8 mouse cellular contexts compared by ENCODE assay signal in the genomic region with DNA sequence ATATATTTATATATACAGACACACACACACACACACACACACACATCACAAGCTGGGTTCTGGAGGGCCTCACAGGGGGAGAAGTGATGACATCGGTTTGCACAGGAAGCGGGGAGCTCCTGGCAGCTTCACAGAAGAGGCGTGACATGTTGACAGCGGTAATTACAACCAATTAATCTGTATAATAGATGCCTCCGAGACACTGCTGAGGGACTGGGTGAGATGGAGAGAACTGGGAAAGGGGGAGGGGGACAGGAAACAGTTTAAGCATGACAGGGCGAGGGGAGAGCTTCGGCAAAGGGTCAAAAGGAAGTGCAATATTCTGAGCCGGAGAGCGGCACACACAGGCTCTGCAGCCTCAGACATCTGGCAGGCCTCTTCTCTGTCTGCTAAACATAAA.
DNase-seq lines count a peak whose midpoint lies in the region; ATAC-seq and TF ChIP-seq lines count a peak whose summit lies in the region.

No protein-coding gene starts in this region.

- peak; percentile 34 for DNase-seq in adrenal gland, postnatal 10 days
- no peak for DNase-seq in adrenal gland, adult 2 months
- DNase-seq in midbrain, postnatal 0 days (ENCODE audit: low spot score): peak; percentile 62
- DNase-seq in urinary bladder, postnatal 25 days (ENCODE audit: low spot score): no peak
- DNase-seq in urinary bladder, postnatal 4 days (ENCODE audit: low spot score in 2 of 2): no peak

- ATAC-seq in embryonic facial prominence, embryonic 13.5 days (ENCODE audit: insufficient number of reproducible peaks, insufficient read depth, low FRiP score, low TSS enrichment, low read depth): no peak
- peak; percentile 90 for ATAC-seq in hindbrain, embryonic 13.5 days (ENCODE audit: low FRiP score)
- 0 out of 2 replicates have a peak, but pooled peaks have one; percentile 27 for ATAC-seq in limb, embryonic 15.5 days (ENCODE audit: insufficient number of reproducible peaks, low FRiP score, low TSS enrichment, low read depth)
- ATAC-seq in midbrain, postnatal 0 days (ENCODE audit: low FRiP score): no peak

- H3K36me3 ChIP-seq in embryonic facial prominence, embryonic 13.5 days: no peaks in the 10 kb centered on the region
- no peaks in the 10 kb centered on the region for H3K36me3 ChIP-seq in hindbrain, embryonic 13.5 days
- H3K36me3 ChIP-seq in limb, embryonic 15.5 days: no peaks in the 10 kb centered on the region
- H3K36me3 ChIP-seq in midbrain, postnatal 0 days (ENCODE audit: insufficient read depth, low read length): no peaks in the 10 kb centered on the region

- peaks cover 25% of the 10 kb centered on the region for H3K4me1 ChIP-seq in embryonic facial prominence, embryonic 13.5 days
- H3K4me1 ChIP-seq in hindbrain, embryonic 13.5 days (replicated peaks): peaks cover 22% of the 10 kb centered on the region
- H3K4me1 ChIP-seq in limb, embryonic 15.5 days: peaks cover 18% of the 10 kb centered on the region
- H3K4me1 ChIP-seq in midbrain, postnatal 0 days (ENCODE audit: insufficient read depth, low read length): no peaks in the 10 kb centered on the region

- WGBS in embryonic facial prominence, embryonic 13.5 days: 16% methylated on average over 9 of the region's 9 CpGs
- WGBS in hindbrain, embryonic 13.5 days: 6% methylated on average over 9 of the region's 9 CpGs
- 6% methylated on average over 9 of the region's 9 CpGs for WGBS in limb, embryonic 15.5 days
- WGBS in midbrain, postnatal 0 days: 33% methylated on average over 9 of the region's 9 CpGs

- H3K27ac ChIP-seq in embryonic facial prominence, embryonic 13.5 days: peak overlapping the region; percentile 14; the same call in 1 of the 2 replicates
- peak overlapping the region; percentile 42 for H3K27ac ChIP-seq in hindbrain, embryonic 13.5 days
- peak overlapping the region; percentile 24; the same call in 1 of the 2 replicates for H3K27ac ChIP-seq in limb, embryonic 15.5 days
- no peak overlapping the region for H3K27ac ChIP-seq in midbrain, postnatal 0 days (ENCODE audit: low read depth, low read length)

- H3K27me3 ChIP-seq in embryonic facial prominence, embryonic 13.5 days: no peaks in the 10 kb centered on the region
- H3K27me3 ChIP-seq in hindbrain, embryonic 13.5 days: no peaks in the 10 kb centered on the region
- H3K27me3 ChIP-seq in limb, embryonic 15.5 days: no peaks in the 10 kb centered on the region
- no peaks in the 10 kb centered on the region for H3K27me3 ChIP-seq in midbrain, postnatal 0 days (ENCODE audit: insufficient read depth, low read length)

- H3K4me2 ChIP-seq in embryonic facial prominence, embryonic 13.5 days: peak overlapping the region; percentile 28; the same call in 1 of the 2 replicates
- H3K4me2 ChIP-seq in hindbrain, embryonic 13.5 days: peak overlapping the region; percentile 32
- H3K4me2 ChIP-seq in limb, embryonic 15.5 days: 0 out of 2 replicates have a peak overlapping the region, but pooled peaks have one; percentile 12
- H3K4me2 ChIP-seq in midbrain, postnatal 0 days (ENCODE audit: low read depth, low read length, poor library complexity, severe bottlenecking): no peak overlapping the region

- no peaks in the 10 kb centered on the region for H3K9me3 ChIP-seq in embryonic facial prominence, embryonic 13.5 days
- no peaks in the 10 kb centered on the region for H3K9me3 ChIP-seq in hindbrain, embryonic 13.5 days
- no peaks in the 10 kb centered on the region for H3K9me3 ChIP-seq in limb, embryonic 15.5 days
- H3K9me3 ChIP-seq in midbrain, postnatal 0 days (ENCODE audit: low read length): no peaks in the 10 kb centered on the region

- TF ChIP-seq CTCF in midbrain, postnatal 0 days (IDR thresholded peaks at IDR 0.05): no peak

- peak overlapping the region; percentile 44; the same call in 1 of the 2 replicates for H3K9ac ChIP-seq in embryonic facial prominence, embryonic 13.5 days
- peak overlapping the region; percentile 46 for H3K9ac ChIP-seq in hindbrain, embryonic 13.5 days
- no peak overlapping the region for H3K9ac ChIP-seq in limb, embryonic 15.5 days
- no peak overlapping the region; the same call in 1 of the 2 replicates for H3K9ac ChIP-seq in midbrain, postnatal 0 days (replicated peaks; ENCODE audit: low read length, poor library complexity, severe bottlenecking)

- H3K4me3 ChIP-seq in embryonic facial prominence, embryonic 13.5 days: 0 out of 2 replicates have a peak overlapping the region, but pooled peaks have one; percentile 9
- H3K4me3 ChIP-seq in hindbrain, embryonic 13.5 days: no peak overlapping the region
- no peak overlapping the region for H3K4me3 ChIP-seq in limb, embryonic 15.5 days
- H3K4me3 ChIP-seq in midbrain, postnatal 0 days (ENCODE audit: low read depth, low read length): no peak overlapping the region

Comparison
In these comparisons a context has a peak if more than half of its experiments do, and no peak if none do; other contexts are left out.
1. DNase-seq: peak in adrenal gland, postnatal 10 days (single experiment) and midbrain, postnatal 0 days (single experiment); none in adrenal gland, adult 2 months (single experiment), urinary bladder, postnatal 25 days (single experiment) and urinary bladder, postnatal 4 days (0 of 2).
2. ATAC-seq: peak in hindbrain, embryonic 13.5 days (single experiment) and limb, embryonic 15.5 days (single experiment); none in embryonic facial prominence, embryonic 13.5 days (single experiment) and midbrain, postnatal 0 days (single experiment).
3. H3K9ac ChIP-seq: peak in embryonic facial prominence, embryonic 13.5 days (single experiment) and hindbrain, embryonic 13.5 days (single experiment); none in limb, embryonic 15.5 days (single experiment) and midbrain, postnatal 0 days (single experiment).